Mouse (Mus musculus): ENCODE measurements around the gene Eps8. TPM values are rescaled to one million over a fixed set of nuclear protein-coding genes. Genes with fewer than 3 reads are reported as not detected.

The Eps8 gene
- polyA plus RNA-seq, 1 experiment from 2014 or later, result 24.9 TPM

GRCm38 (mm10) chr6:137437902-137438580 is 216.6 kb downstream of the Eps8 start:
- 11% methylated on average over 16 of the region's 16 CpGs for WGBS
- no peaks in the 10 kb centered on the region for H3K9me3 ChIP-seq (ENCODE audit: control insufficient read depth, low read length)
- no peak overlapping the region for H3K9ac ChIP-seq (replicated peaks; ENCODE audit: low read depth, low read length)
- H3K4me2 ChIP-seq (ENCODE audit: low read depth, low read length), result no peak overlapping the region
- H3K4me3 ChIP-seq (ENCODE audit: low read depth, low read length), result no peak overlapping the region
- no peaks in the 10 kb centered on the region for H3K27me3 ChIP-seq (ENCODE audit: control insufficient read depth, insufficient read depth, low read length)
- H3K27ac ChIP-seq (ENCODE audit: low read depth, low read length), result no peak overlapping the region
- H3K4me1 ChIP-seq (ENCODE audit: control insufficient read depth, insufficient read depth, low read length), result peaks cover 7% of the 10 kb centered on the region; the same call in 1 of the 2 replicates
- no peaks in the 10 kb centered on the region for H3K36me3 ChIP-seq (ENCODE audit: control insufficient read depth, insufficient read depth, low read length)
- peak; percentile 81 for ATAC-seq (ENCODE audit: low read depth)

- no peaks in the 10 kb centered on the region for H3K9me3 ChIP-seq (ENCODE audit: control insufficient read depth, low read length)
- no peak overlapping the region for H3K4me2 ChIP-seq (ENCODE audit: low read depth, low read length)
- H3K4me1 ChIP-seq (ENCODE audit: control insufficient read depth, insufficient read depth, low read length), result peaks cover 7% of the 10 kb centered on the region; the same call in 1 of the 2 replicates
- WGBS, result 26% methylated on average over 4 of the region's 4 CpGs
- ATAC-seq (ENCODE audit: low read depth), result 0 out of 2 replicates have a peak, but pooled peaks have one; percentile 20
- H3K9ac ChIP-seq (replicated peaks; ENCODE audit: low read depth, low read length), result no peak overlapping the region
- no peaks in the 10 kb centered on the region for H3K36me3 ChIP-seq (ENCODE audit: control insufficient read depth, insufficient read depth, low read length)
- no peak overlapping the region for H3K27ac ChIP-seq (ENCODE audit: low read depth, low read length)
- no peaks in the 10 kb centered on the region for H3K27me3 ChIP-seq (ENCODE audit: control insufficient read depth, insufficient read depth, low read length)
- no peak overlapping the region for H3K4me3 ChIP-seq (ENCODE audit: low read depth, low read length)
Measured at GRCm38 (mm10) chr6:137437486-137437885, 217.2 kb downstream of the Eps8 start.

GRCm38 (mm10) chr6:137433521-137434137 is 221.0 kb downstream of the Eps8 start:
- peaks cover 7% of the 10 kb centered on the region; the same call in 1 of the 2 replicates for H3K4me1 ChIP-seq (ENCODE audit: control insufficient read depth, insufficient read depth, low read length)
- H3K9me3 ChIP-seq (ENCODE audit: control insufficient read depth, low read length), result no peaks in the 10 kb centered on the region
- peak; percentile 54; the same call in 1 of the 2 replicates for ATAC-seq (ENCODE audit: low read depth)
- H3K9ac ChIP-seq (replicated peaks; ENCODE audit: low read depth, low read length), result no peak overlapping the region; the same call in 1 of the 2 replicates
- no peak overlapping the region for H3K27ac ChIP-seq (ENCODE audit: low read depth, low read length)
- H3K4me3 ChIP-seq (ENCODE audit: low read depth, low read length), result no peak overlapping the region
- no peak overlapping the region for H3K4me2 ChIP-seq (ENCODE audit: low read depth, low read length)
- no peaks in the 10 kb centered on the region for H3K27me3 ChIP-seq (ENCODE audit: control insufficient read depth, insufficient read depth, low read length)
- 39% methylated on average over 14 of the region's 14 CpGs for WGBS
- no peaks in the 10 kb centered on the region for H3K36me3 ChIP-seq (ENCODE audit: control insufficient read depth, insufficient read depth, low read length)

Other genes with a start within 250 kb of the Eps8 start
- gene Strap, start 80.2 kb upstream of the Eps8 start, polyA plus RNA-seq (2014; fragmentation: Nextera tagmentation; extraction: Ambion mirVana), result 172 and 190 TPM in 2 replicates
- 9.4 and 9.8 TPM in 2 replicates for gene Dera, start 99.7 kb upstream of the Eps8 start, polyA plus RNA-seq (2014; fragmentation: Nextera tagmentation; extraction: Ambion mirVana)

Measured in neural tube, embryonic 14.5 days (tissue).